Mouse (Mus musculus) thymus, postnatal 25 days (tissue): ENCODE data around the gene Gm5346.
"Not testable (repeated sequence)": the region's sequence is repeated elsewhere in the genome, so short reads cannot be mapped to it uniquely, and the experiment has no call there.

Source experiments
- DNase-seq: peaks from one replicate; pipeline ENCODE4 v3.0.0; 2022

Gene Gm5346

GRCm38 (mm10) chr8:43627176-43627575 lies at the start of gene Gm5346:
TSS of gene Gm5346 (minus strand) at chr8:43627276.
- DNase-seq = no peak

GRCm38 (mm10) chr8:43616046-43616445 lies 11.0 kb downstream of the Gm5346 start:
- DNase-seq = no peak

GRCm38 (mm10) chr8:43603657-43604056 lies 23.4 kb downstream of the Gm5346 start:
- not testable (repeated sequence) for DNase-seq

- DNase-seq = not testable (repeated sequence)
Observed at GRCm38 (mm10) chr8:43603166-43603565, 23.9 kb downstream of the Gm5346 start.

GRCm38 (mm10) chr8:43576607-43577006 lies 50.5 kb downstream of the Gm5346 start, which contains the start of gene Adam26a:
TSS of gene Adam26a (minus strand) at chr8:43576707.
- not testable (repeated sequence) for DNase-seq
